ENCODE assay signal across 12 mouse cellular contexts in the genomic region with DNA sequence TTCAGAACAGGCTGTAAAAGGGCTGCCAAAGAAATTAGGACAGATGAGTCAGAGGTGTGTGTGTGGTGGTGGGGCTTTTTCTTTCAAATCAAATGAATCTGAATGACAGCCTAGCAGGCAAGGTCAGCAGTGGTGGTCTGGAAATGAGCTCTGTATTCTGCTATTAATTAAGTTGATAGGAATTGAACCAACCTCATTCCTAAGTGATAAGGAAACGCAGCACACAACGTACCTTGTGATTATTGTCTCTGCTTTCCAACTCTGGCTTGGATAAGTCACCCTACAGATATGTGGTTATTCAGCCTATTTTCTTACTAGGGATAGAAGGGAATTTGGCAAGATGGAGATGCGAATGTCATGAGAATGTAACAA. TPM values are rescaled to one million over a fixed set of nuclear protein-coding genes. Genes with fewer than 3 reads are reported as not detected.
DNase-seq lines count a peak whose midpoint lies in the region; ATAC-seq and TF ChIP-seq lines count a peak whose summit lies in the region.
"Had no signal": no experiment of that assay in that cellular context is flagged by ENCODE, and none has a peak within 500 bp of the region (broad histone marks: within the 10 kb centered on the region; RNA-seq: fewer than 3 reads in every experiment).

No protein-coding gene starts in this region.

- no peaks in the 10 kb centered on the region for H3K27me3 ChIP-seq in heart, embryonic 13.5 days (replicated peaks)
- H3K27me3 ChIP-seq in MEL (ENCODE audit: control insufficient read depth in 1 of 2, insufficient read depth in 2 of 2, low read length in 2 of 2): no peaks in the 10 kb centered on the region
- no peaks in the 10 kb centered on the region for H3K27me3 ChIP-seq in liver, embryonic 13.5 days
- H3K27me3 ChIP-seq: neural tube, embryonic 13.5 days had no signal

- TF ChIP-seq POLR2A in MEL (IDR thresholded peaks at IDR 0.05; ENCODE audit: control insufficient read depth in 1 of 2, insufficient read depth in 1 of 2, low read depth in 1 of 2, low read length in 2 of 2, poor library complexity in 1 of 2): no peak

- no peaks in the 10 kb centered on the region for H3K36me3 ChIP-seq in heart, embryonic 13.5 days
- H3K36me3 ChIP-seq in MEL (ENCODE audit: control insufficient read depth in 1 of 2, insufficient read depth in 2 of 2, low read length in 2 of 2): peaks cover 0 to 11% of the 10 kb centered on the region in 2 experiments; a peak in 2 of 4 replicates
- no peaks in the 10 kb centered on the region for H3K36me3 ChIP-seq in liver, embryonic 13.5 days
- H3K36me3 ChIP-seq: neural tube, embryonic 13.5 days had no signal

- no peak for DNase-seq in heart, postnatal 10 days
- DNase-seq in 3134 (ENCODE audit: extremely low read depth, insufficient read length, low spot score) (peak; percentile 46), MEL (ENCODE audit: low read depth, low spot score) (no peak)
- DNase-seq in liver, embryonic 13.5 days: no peak
- no peak for DNase-seq in kidney, adult 9 months
- DNase-seq in heart, adult 18-20 months: no peak
- no peak for DNase-seq in lung, postnatal 10 days
- DNase-seq: gastrocnemius, postnatal 10 days; kidney, adult 11 months; kidney, postnatal 10 days had no signal

- no peak overlapping the region for H3K9ac ChIP-seq in heart, embryonic 13.5 days
- H3K9ac ChIP-seq in MEL (ENCODE audit: control insufficient read depth, low read depth, low read length, poor library complexity, severe bottlenecking): peak overlapping the region; percentile 94
- H3K9ac ChIP-seq in liver, embryonic 13.5 days: peak overlapping the region; percentile 88

- TF ChIP-seq RAD21 in MEL (IDR thresholded peaks at IDR 0.05; ENCODE audit: low read depth, low read length): no peak

- WGBS in heart, embryonic 13.5 days: 81% methylated on average over 3 of the region's 3 CpGs
- WGBS in liver, embryonic 13.5 days (ENCODE audit: insufficient replicate concordance): 65% methylated on average over 3 of the region's 3 CpGs

- no peaks in the 10 kb centered on the region for H3K9me3 ChIP-seq in heart, embryonic 13.5 days
- H3K9me3 ChIP-seq in MEL (replicated peaks; ENCODE audit: insufficient read depth, low read length): no peaks in the 10 kb centered on the region
- no peaks in the 10 kb centered on the region for H3K9me3 ChIP-seq in liver, embryonic 13.5 days (replicated peaks)
- H3K9me3 ChIP-seq: neural tube, embryonic 13.5 days had no signal

- no peak overlapping the region for H3K4me3 ChIP-seq in heart, embryonic 13.5 days
- peak overlapping the region; percentile 68 to 88 for H3K4me3 ChIP-seq in MEL (ENCODE audit: control insufficient read depth in 1 of 2, insufficient read depth in 1 of 2, low read depth in 2 of 2, low read length in 2 of 2)
- H3K4me3 ChIP-seq in liver, embryonic 13.5 days (replicated peaks): no peak overlapping the region

- peak overlapping the region; percentile 88; the same call in 1 of the 2 replicates for H3K4me2 ChIP-seq in heart, embryonic 13.5 days
- H3K4me2 ChIP-seq in liver, embryonic 13.5 days: peak overlapping the region; percentile 90

- TF ChIP-seq EP300 in MEL (IDR thresholded peaks at IDR 0.05; ENCODE audit: low read depth in 1 of 2, low read length in 2 of 2): no peak; a peak in 1 of 4 replicates

- no peak for TF ChIP-seq CTCF in MEL (IDR thresholded peaks at IDR 0.05 in 2 of 3, conservative IDR thresholded peaks at IDR 0.05 in 1 of 3; ENCODE audit: control insufficient read depth in 1 of 3, insufficient read depth in 1 of 3, low read depth in 2 of 3, low read length in 3 of 3, poor library complexity in 1 of 3, severe bottlenecking in 1 of 3)

- intact Hi-C loops in heart, postnatal 10 days (cut with DNase I): loop anchor here (5.0 kb wide), 1 partner anchor 55 kb away; a partner anchor contains a TSS

- no peak overlapping the region for H3K27ac ChIP-seq in heart, embryonic 13.5 days (replicated peaks)
- peak overlapping the region; percentile 94 for H3K27ac ChIP-seq in MEL (ENCODE audit: control insufficient read depth, low read depth, low read length)
- no peak overlapping the region; the same call in 1 of the 2 replicates for H3K27ac ChIP-seq in liver, embryonic 13.5 days

- H3K4me1 ChIP-seq in heart, embryonic 13.5 days: peaks cover 13% of the 10 kb centered on the region
- H3K4me1 ChIP-seq in MEL (ENCODE audit: control insufficient read depth in 1 of 2, insufficient read depth in 2 of 2, low read length in 2 of 2): peaks cover 7 to 10% of the 10 kb centered on the region in 2 experiments
- peaks cover 30% of the 10 kb centered on the region for H3K4me1 ChIP-seq in liver, embryonic 13.5 days (replicated peaks)

- H3K79me2 ChIP-seq in MEL (ENCODE audit: control insufficient read depth, insufficient read depth, low read length, poor library complexity): peaks cover 7% of the 10 kb centered on the region; the same call in 1 of the 2 replicates

- ATAC-seq in heart, embryonic 13.5 days (ENCODE audit: extremely low read depth, insufficient number of reproducible peaks, low FRiP score, low TSS enrichment): no peak
- ATAC-seq in liver, embryonic 13.5 days (ENCODE audit: low read depth): no peak

TF ChIP-seq in MEL, 35 proteins besides CTCF, POLR2A, EP300 and RAD21:
- TF ChIP-seq BHLHE40 (IDR thresholded peaks at IDR 0.05; ENCODE audit: borderline replicate concordance, low read depth, low read length): no peak
- TF ChIP-seq POLR2AphosphoS2 (IDR thresholded peaks at IDR 0.05; ENCODE audit: low read length): no peak
- no peak for TF ChIP-seq ZKSCAN1 (IDR thresholded peaks at IDR 0.05; ENCODE audit: low read depth, low read length)
- TF ChIP-seq TAL1 (IDR thresholded peaks at IDR 0.05; ENCODE audit: low read length): no peak
- TF ChIP-seq ZMIZ1 (IDR thresholded peaks at IDR 0.05; ENCODE audit: low read depth, low read length): no peak
- TF ChIP-seq JUND (IDR thresholded peaks at IDR 0.05; ENCODE audit: low read depth, low read length): no peak
- no peak for TF ChIP-seq RCOR1 (IDR thresholded peaks at IDR 0.05; ENCODE audit: low read depth, low read length)
- no peak for TF ChIP-seq GATA1 (IDR thresholded peaks at IDR 0.05; ENCODE audit: low read depth, low read length)
- no peak for TF ChIP-seq CHD1 (IDR thresholded peaks at IDR 0.05; ENCODE audit: low read depth, low read length)
- TF ChIP-seq TBP (IDR thresholded peaks at IDR 0.05; ENCODE audit: low read depth, low read length): no peak
- no peak for TF ChIP-seq E2F4 (IDR thresholded peaks at IDR 0.05; ENCODE audit: borderline replicate concordance, low read depth, low read length)
- TF ChIP-seq USF2 (IDR thresholded peaks at IDR 0.05; ENCODE audit: borderline replicate concordance in 1 of 2, insufficient read depth in 1 of 2, low read depth in 1 of 2, low read length in 2 of 2): no peak
- no peak for TF ChIP-seq ELF1 (IDR thresholded peaks at IDR 0.05; ENCODE audit: low read depth, low read length)
- TF ChIP-seq CHD2 (IDR thresholded peaks at IDR 0.05; ENCODE audit: low read length): no peak

RNA-seq across cellular contexts. Expression of a gene that starts 1.1 kb away (rescaled TPM):
- polyA plus RNA-seq in heart, embryonic 13.5 days (2015; fragmentation: Nextera tagmentation; extraction: Ambion mirVana): 19.5 and 22.2 TPM in 2 replicates
- total RNA-seq in heart, postnatal 10 days (2021): 10 to 100 TPM; 25.8 to 33.1 TPM
- total RNA-seq in MEL (2012; rRNA removed): 13.8 and 18.4 TPM in 2 replicates
- polyA plus RNA-seq in MEL (2012; ENCODE audit: insufficient read depth in 1 of 2, insufficient read length in 2 of 2, low read depth in 1 of 2, low replicate concordance in 2 of 2, missing spikeins in 1 of 2): 10 to 100 TPM in 1 of 2 experiments, not detected in 1; 17.8 TPM
- 8.2 and 9.8 TPM in 2 replicates for polyA plus RNA-seq in liver, embryonic 13.5 days (2015; fragmentation: Nextera tagmentation; extraction: Ambion mirVana)
- 10 to 100 TPM; 28.3 to 35.5 TPM for total RNA-seq in heart, adult 18-20 months (2021)

RNA-seq across cellular contexts. Expression of a gene that starts 55.3 kb away (rescaled TPM):
- 232 and 238 TPM in 2 replicates for polyA plus RNA-seq in heart, embryonic 13.5 days (2015; fragmentation: Nextera tagmentation; extraction: Ambion mirVana)
- 100 to 1,000 TPM; 154 to 182 TPM for total RNA-seq in heart, postnatal 10 days (2021)
- 227 and 232 TPM in 2 replicates for total RNA-seq in MEL (2012; rRNA removed)
- 100 to 1,000 TPM; 425 to 552 TPM for polyA plus RNA-seq in MEL (2012; ENCODE audit: insufficient read depth in 1 of 2, insufficient read length in 2 of 2, low read depth in 1 of 2, low replicate concordance in 2 of 2, missing spikeins in 1 of 2)
- polyA plus RNA-seq in liver, embryonic 13.5 days (2015; fragmentation: Nextera tagmentation; extraction: Ambion mirVana): 124 and 144 TPM in 2 replicates
- 10 to 100 TPM; 97.0 to 99.6 TPM for total RNA-seq in heart, adult 18-20 months (2021)

Comparison
In these comparisons a context has a peak if more than half of its experiments do, and no peak if none do; other contexts are left out.
1. H3K4me3 ChIP-seq: peak in MEL (2 of 2); none in heart, embryonic 13.5 days (single experiment) and liver, embryonic 13.5 days (single experiment).